Mouse (Mus musculus) megakaryocyte, embryonic 14.5 days (primary cell): ENCODE measurements at regions not wholly inside any gene's neighbourhood (a gene's known extent, or its start where the extent isn't known, plus 50 kb on each side); places are given as distances from the start of the nearest gene placed in this dataset.

ENCODE experiments used
- FLI1 ChIP-seq: IDR thresholded peaks from 2 replicates; pipeline ENCODE4 v1.6.1; 2012; ENCODE audit warnings: low read length, inconsistent platforms, mixed read lengths
- GATA1 ChIP-seq: IDR thresholded peaks from 3 replicates; pipeline ENCODE4 v1.6.1; 2012; ENCODE audit warnings: mixed read lengths, low read length, inconsistent platforms, borderline replicate concordance

DNA sequence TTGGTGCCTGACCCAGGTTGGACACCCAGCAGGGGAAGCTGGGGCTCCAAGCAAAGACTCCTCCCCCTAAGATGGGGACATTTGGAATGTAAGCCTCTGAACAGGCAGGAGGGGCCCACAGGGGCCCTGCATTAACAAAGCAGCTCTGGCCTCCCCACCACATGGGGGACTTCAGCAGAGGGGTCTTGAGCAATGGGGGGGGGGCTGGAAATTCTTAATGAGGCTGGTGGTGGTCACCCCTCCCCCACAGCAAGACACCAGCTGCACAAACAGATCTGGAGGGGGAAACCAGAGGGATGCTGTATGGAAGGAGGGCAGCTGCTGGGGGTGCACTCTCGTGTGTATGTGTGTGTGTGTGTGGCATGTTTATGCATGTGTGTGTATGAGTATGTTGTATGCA is 55.2 kb upstream of the Gm26897 start:
- TF ChIP-seq GATA1 (no peak), FLI1 (no peak)
